Comparison of ENCODE assay signal across 17 mouse cellular contexts in the genomic region with DNA sequence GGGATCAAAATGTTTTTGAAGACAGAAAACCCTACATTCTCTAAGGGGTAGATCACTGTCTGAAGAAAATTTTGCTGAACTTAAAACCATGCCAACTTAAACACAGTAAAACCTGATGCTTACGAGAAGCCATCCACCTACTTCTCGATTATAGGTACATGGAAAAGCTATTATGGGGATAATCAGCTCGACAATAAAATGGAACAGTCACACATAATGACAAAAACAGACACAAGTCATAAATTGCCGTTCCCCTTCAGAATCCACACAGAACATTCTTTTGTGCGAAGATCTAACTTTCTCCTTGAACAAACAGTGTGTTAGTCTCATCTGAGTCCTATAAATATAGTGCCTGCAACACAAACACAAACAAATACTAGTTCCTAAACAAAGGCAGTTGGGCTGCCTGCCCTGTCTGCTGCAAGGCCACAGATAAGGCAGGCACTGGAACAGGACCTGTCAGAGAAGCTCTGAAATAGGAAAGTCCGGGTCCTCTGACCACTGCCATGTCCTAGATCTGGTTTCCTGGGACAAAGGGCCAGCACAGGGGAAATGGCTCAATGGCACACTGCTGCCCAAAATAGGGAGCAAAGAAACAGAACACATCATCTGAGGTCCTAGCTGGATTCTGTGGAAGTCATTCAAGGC.
DNase-seq lines count a peak whose midpoint lies in the region; ATAC-seq and TF ChIP-seq lines count a peak whose summit lies in the region.
"Had no signal": no experiment of that assay in that cellular context is flagged by ENCODE, and none has a peak within 500 bp of the region (broad histone marks: within the 10 kb centered on the region; RNA-seq: fewer than 3 reads in every experiment).

No protein-coding gene starts in this region.

- no peak for TF ChIP-seq POLR2A in cerebellum, adult 2 months (IDR thresholded peaks at IDR 0.05; ENCODE audit: borderline replicate concordance, insufficient read depth, low read length)

- H3K4me3 ChIP-seq in kidney, embryonic 15.5 days (replicated peaks), result no peak overlapping the region
- H3K4me3 ChIP-seq in heart, postnatal 0 days (ENCODE audit: low read depth, low read length), result no peak overlapping the region
- H3K4me3 ChIP-seq in cerebellum, adult 2 months (replicated peaks; ENCODE audit: insufficient read depth, low read depth, low read length), result no peak overlapping the region
- H3K4me3 ChIP-seq: forebrain, embryonic 13.5 days; hindbrain, embryonic 12.5 days; intestine, embryonic 15.5 days; left cerebral cortex, adult 2 months; midbrain, embryonic 13.5 days; stomach, embryonic 15.5 days had no signal

- no peak for ATAC-seq in kidney, embryonic 15.5 days (replicated peaks; ENCODE audit: low FRiP score)
- 0 out of 2 replicates have a peak, but pooled peaks have one; percentile 35 for ATAC-seq in heart, postnatal 0 days (ENCODE audit: insufficient read depth, low read depth)
- ATAC-seq in megakaryocyte-erythroid progenitor cell, adult 5-6 weeks (replicated peaks; ENCODE audit: low FRiP score, low TSS enrichment, poor library complexity, severe bottlenecking), result peak; percentile 80
- ATAC-seq: forebrain, embryonic 13.5 days; intestine, embryonic 15.5 days; midbrain, embryonic 13.5 days had no signal

- H3K9me3 ChIP-seq in kidney, embryonic 15.5 days (replicated peaks), result no peaks in the 10 kb centered on the region
- no peaks in the 10 kb centered on the region for H3K9me3 ChIP-seq in heart, postnatal 0 days (replicated peaks; ENCODE audit: control insufficient read depth, low read length)
- H3K9me3 ChIP-seq: forebrain, embryonic 13.5 days; hindbrain, embryonic 12.5 days; intestine, embryonic 15.5 days; midbrain, embryonic 13.5 days; stomach, embryonic 15.5 days had no signal

- H3K9ac ChIP-seq in kidney, embryonic 15.5 days, result no peak overlapping the region
- H3K9ac ChIP-seq in heart, postnatal 0 days (replicated peaks; ENCODE audit: low read depth, low read length), result no peak overlapping the region
- H3K9ac ChIP-seq: forebrain, embryonic 13.5 days; hindbrain, embryonic 12.5 days; intestine, embryonic 15.5 days; midbrain, embryonic 13.5 days; stomach, embryonic 15.5 days had no signal

- TF ChIP-seq EP300 in heart, postnatal 0 days (IDR thresholded peaks at IDR 0.05; ENCODE audit: low read depth), result no peak

- peaks cover 54% of the 10 kb centered on the region for H3K36me3 ChIP-seq in kidney, embryonic 15.5 days
- peaks cover 73% of the 10 kb centered on the region for H3K36me3 ChIP-seq in heart, postnatal 0 days (replicated peaks; ENCODE audit: control insufficient read depth, insufficient read depth, low read length)

- no peak for DNase-seq in kidney, postnatal 36 days
- no peak for DNase-seq in heart, postnatal 0 days (ENCODE audit: low spot score)
- peak; percentile 30 for DNase-seq in liver
- no peak for DNase-seq in frontal cortex, postnatal 36 days (ENCODE audit: low spot score in 2 of 2)
- no peak for DNase-seq in cerebellum, adult 2 months
- DNase-seq in cerebellum, adult 9-11 months, result no peak
- DNase-seq: adrenal gland, postnatal 25 days; gastrocnemius, postnatal 14 days; lung, postnatal 10 days had no signal

- no peak for TF ChIP-seq CTCF in heart, postnatal 0 days (IDR thresholded peaks at IDR 0.05; ENCODE audit: low read depth)
- TF ChIP-seq CTCF in cerebellum, adult 2 months (IDR thresholded peaks at IDR 0.05; ENCODE audit: borderline replicate concordance, insufficient read depth, low read depth, low read length), result no peak

- H3K4me1 ChIP-seq in kidney, embryonic 15.5 days, result peaks cover 33% of the 10 kb centered on the region
- H3K4me1 ChIP-seq in heart, postnatal 0 days (ENCODE audit: control insufficient read depth, insufficient read depth), result peaks cover 20% of the 10 kb centered on the region
- no peaks in the 10 kb centered on the region for H3K4me1 ChIP-seq in cerebellum, adult 2 months (ENCODE audit: control insufficient read depth, insufficient read depth, low read length)
- H3K4me1 ChIP-seq: forebrain, embryonic 13.5 days; hindbrain, embryonic 12.5 days; midbrain, embryonic 13.5 days had no signal

- no peak overlapping the region for H3K4me2 ChIP-seq in kidney, embryonic 15.5 days
- no peak overlapping the region for H3K4me2 ChIP-seq in heart, postnatal 0 days (ENCODE audit: low read depth, low read length)
- H3K4me2 ChIP-seq: forebrain, embryonic 13.5 days; hindbrain, embryonic 12.5 days; intestine, embryonic 15.5 days; midbrain, embryonic 13.5 days; stomach, embryonic 15.5 days had no signal

- no peaks in the 10 kb centered on the region for H3K27me3 ChIP-seq in kidney, embryonic 15.5 days
- no peaks in the 10 kb centered on the region for H3K27me3 ChIP-seq in heart, postnatal 0 days (ENCODE audit: control insufficient read depth, insufficient read depth, low read length)
- no peaks in the 10 kb centered on the region; the same call in 1 of the 2 replicates for H3K27me3 ChIP-seq in cerebellum, adult 2 months (ENCODE audit: control insufficient read depth, insufficient read depth, low read length)
- H3K27me3 ChIP-seq: forebrain, embryonic 13.5 days; hindbrain, embryonic 12.5 days; intestine, embryonic 15.5 days; midbrain, embryonic 13.5 days; stomach, embryonic 15.5 days had no signal

- 40% methylated on average over 6 of the region's 6 CpGs for WGBS in kidney, embryonic 15.5 days
- 57% methylated on average over 6 of the region's 6 CpGs for WGBS in heart, postnatal 0 days
- 90% methylated on average over 6 of the region's 6 CpGs for WGBS in cerebellum, adult 2 months

- peak overlapping the region; percentile 49 for H3K27ac ChIP-seq in kidney, embryonic 15.5 days
- 0 out of 2 replicates have a peak overlapping the region, but pooled peaks have one; percentile 14 for H3K27ac ChIP-seq in heart, postnatal 0 days (ENCODE audit: low read depth)
- H3K27ac ChIP-seq in cerebellum, adult 2 months (ENCODE audit: insufficient read depth, low read length), result no peak overlapping the region
- H3K27ac ChIP-seq: forebrain, embryonic 13.5 days; hindbrain, embryonic 12.5 days; intestine, embryonic 15.5 days; left cerebral cortex, adult 2 months; midbrain, embryonic 13.5 days; stomach, embryonic 15.5 days had no signal
